Mouse (Mus musculus): ENCODE results near the gene Ppp4r3b. TPM values are rescaled to one million over a fixed set of nuclear protein-coding genes. Genes with fewer than 3 reads are reported as not detected.

Ppp4r3b gene
- polyA plus RNA-seq, 1 experiment from 2014 or later = 68.4 TPM

GRCm38 (mm10) chr11:29222310-29222709 lies 49.6 kb downstream of the Ppp4r3b start:
- no peak for ATAC-seq (ENCODE audit: low FRiP score)
- no peak overlapping the region for H3K4me3 ChIP-seq (replicated peaks; ENCODE audit: low read length)
- 93% methylated on average over 5 of the region's 5 CpGs for WGBS
- no peaks in the 10 kb centered on the region for H3K4me1 ChIP-seq (replicated peaks; ENCODE audit: control insufficient read depth, insufficient read depth, low read length)
- DNase-seq (ENCODE audit: low spot score) = no peak
- no peak overlapping the region for H3K9ac ChIP-seq
- no peak overlapping the region for H3K4me2 ChIP-seq (replicated peaks)
- peaks cover 87% of the 10 kb centered on the region for H3K36me3 ChIP-seq (replicated peaks; ENCODE audit: control insufficient read depth, insufficient read depth)
- no peaks in the 10 kb centered on the region for H3K27me3 ChIP-seq (ENCODE audit: control insufficient read depth, insufficient read depth, low read length)
- no peaks in the 10 kb centered on the region for H3K9me3 ChIP-seq (ENCODE audit: control insufficient read depth, low read length)
- H3K27ac ChIP-seq = no peak overlapping the region

- Histone ChIP-seq H3K4me2 (replicated peaks) (no peak overlapping the region), H3K9ac (no peak overlapping the region), H3K4me1 (replicated peaks; ENCODE audit: control insufficient read depth, insufficient read depth, low read length) (no peaks in the 10 kb centered on the region), H3K4me3 (replicated peaks; ENCODE audit: low read length) (no peak overlapping the region), H3K9me3 (ENCODE audit: control insufficient read depth, low read length) (no peaks in the 10 kb centered on the region), H3K36me3 (replicated peaks; ENCODE audit: control insufficient read depth, insufficient read depth) (peaks cover 94% of the 10 kb centered on the region), H3K27me3 (ENCODE audit: control insufficient read depth, insufficient read depth, low read length) (no peaks in the 10 kb centered on the region), H3K27ac (no peak overlapping the region)
- DNase-seq (ENCODE audit: low spot score) = no peak
- 95% methylated on average over 2 of the region's 2 CpGs for WGBS
- ATAC-seq (ENCODE audit: low FRiP score) = no peak
These were observed 52.1 kb downstream of the Ppp4r3b start for GRCm38 (mm10) chr11:29224754-29225153.

- Histone ChIP-seq H3K27me3 (ENCODE audit: control insufficient read depth, insufficient read depth, low read length) (no peaks in the 10 kb centered on the region), H3K4me2 (replicated peaks) (no peak overlapping the region), H3K9me3 (ENCODE audit: control insufficient read depth, low read length) (no peaks in the 10 kb centered on the region), H3K36me3 (replicated peaks; ENCODE audit: control insufficient read depth, insufficient read depth) (peaks cover 91% of the 10 kb centered on the region), H3K27ac (no peak overlapping the region), H3K4me3 (replicated peaks; ENCODE audit: low read length) (no peak overlapping the region), H3K9ac (no peak overlapping the region), H3K4me1 (replicated peaks; ENCODE audit: control insufficient read depth, insufficient read depth, low read length) (no peaks in the 10 kb centered on the region)
- DNase-seq (ENCODE audit: low spot score) (no peak), ATAC-seq (ENCODE audit: low FRiP score) (no peak)
- WGBS = 98% methylated on average over 2 of the region's 2 CpGs
These were observed 56.3 kb downstream of the Ppp4r3b start for GRCm38 (mm10) chr11:29228957-29229356.

- no peak overlapping the region for H3K9ac ChIP-seq
- H3K9me3 ChIP-seq (ENCODE audit: control insufficient read depth, low read length) = no peaks in the 10 kb centered on the region
- no peaks in the 10 kb centered on the region for H3K27me3 ChIP-seq (ENCODE audit: control insufficient read depth, insufficient read depth, low read length)
- H3K4me1 ChIP-seq (replicated peaks; ENCODE audit: control insufficient read depth, insufficient read depth, low read length) = no peaks in the 10 kb centered on the region
- H3K36me3 ChIP-seq (replicated peaks; ENCODE audit: control insufficient read depth, insufficient read depth) = peaks cover 50% of the 10 kb centered on the region
- H3K27ac ChIP-seq = no peak overlapping the region
- WGBS = 86% methylated on average over 1 of the region's 1 CpGs
- ATAC-seq (ENCODE audit: low FRiP score) (no peak), DNase-seq (ENCODE audit: low spot score) (no peak)
- no peak overlapping the region for H3K4me2 ChIP-seq (replicated peaks)
- H3K4me3 ChIP-seq (replicated peaks; ENCODE audit: low read length) = no peak overlapping the region
These were observed 60.9 kb downstream of the Ppp4r3b start for GRCm38 (mm10) chr11:29233569-29233968.

GRCm38 (mm10) chr11:29237364-29237763 lies 64.7 kb downstream of the Ppp4r3b start:
- DNase-seq (ENCODE audit: low spot score) = no peak
- Histone ChIP-seq H3K36me3 (replicated peaks; ENCODE audit: control insufficient read depth, insufficient read depth) (peaks cover 21% of the 10 kb centered on the region), H3K4me3 (replicated peaks; ENCODE audit: low read length) (no peak overlapping the region), H3K9ac (no peak overlapping the region), H3K27me3 (ENCODE audit: control insufficient read depth, insufficient read depth, low read length) (no peaks in the 10 kb centered on the region), H3K4me1 (replicated peaks; ENCODE audit: control insufficient read depth, insufficient read depth, low read length) (no peaks in the 10 kb centered on the region), H3K4me2 (replicated peaks) (no peak overlapping the region), H3K9me3 (ENCODE audit: control insufficient read depth, low read length) (no peaks in the 10 kb centered on the region), H3K27ac (no peak overlapping the region)
- ATAC-seq (ENCODE audit: low FRiP score) = no peak

GRCm38 (mm10) chr11:29238047-29238446 lies 65.4 kb downstream of the Ppp4r3b start:
- H3K27me3 ChIP-seq (ENCODE audit: control insufficient read depth, insufficient read depth, low read length) = no peaks in the 10 kb centered on the region
- H3K36me3 ChIP-seq (replicated peaks; ENCODE audit: control insufficient read depth, insufficient read depth) = peaks cover 21% of the 10 kb centered on the region
- H3K9ac ChIP-seq = no peak overlapping the region
- no peak for ATAC-seq (ENCODE audit: low FRiP score)
- no peaks in the 10 kb centered on the region for H3K9me3 ChIP-seq (ENCODE audit: control insufficient read depth, low read length)
- no peak overlapping the region for H3K4me2 ChIP-seq (replicated peaks)
- H3K4me3 ChIP-seq (replicated peaks; ENCODE audit: low read length) = no peak overlapping the region
- no peaks in the 10 kb centered on the region for H3K4me1 ChIP-seq (replicated peaks; ENCODE audit: control insufficient read depth, insufficient read depth, low read length)
- no peak overlapping the region for H3K27ac ChIP-seq
- no peak for DNase-seq (ENCODE audit: low spot score)

- H3K9me3 ChIP-seq (ENCODE audit: control insufficient read depth, low read length) = no peaks in the 10 kb centered on the region
- H3K4me3 ChIP-seq (replicated peaks; ENCODE audit: low read length) = no peak overlapping the region
- H3K36me3 ChIP-seq (replicated peaks; ENCODE audit: control insufficient read depth, insufficient read depth) = peaks cover 21% of the 10 kb centered on the region
- no peak overlapping the region for H3K4me2 ChIP-seq (replicated peaks)
- no peak overlapping the region for H3K9ac ChIP-seq
- no peaks in the 10 kb centered on the region for H3K4me1 ChIP-seq (replicated peaks; ENCODE audit: control insufficient read depth, insufficient read depth, low read length)
- no peak overlapping the region for H3K27ac ChIP-seq
- H3K27me3 ChIP-seq (ENCODE audit: control insufficient read depth, insufficient read depth, low read length) = no peaks in the 10 kb centered on the region
- DNase-seq (ENCODE audit: low spot score) (no peak), ATAC-seq (ENCODE audit: low FRiP score) (no peak)
- 91% methylated on average over 3 of the region's 3 CpGs for WGBS
These were observed 65.9 kb downstream of the Ppp4r3b start for GRCm38 (mm10) chr11:29238551-29238950.

- ATAC-seq (ENCODE audit: low FRiP score) = no peak
- H3K4me2 ChIP-seq (replicated peaks) = no peak overlapping the region
- WGBS = 100% methylated on average over 1 of the region's 1 CpGs
These were observed 66.7 kb downstream of the Ppp4r3b start for GRCm38 (mm10) chr11:29239353-29239752.

GRCm38 (mm10) chr11:29241961-29242360 lies 69.3 kb downstream of the Ppp4r3b start:
- no peaks in the 10 kb centered on the region for H3K9me3 ChIP-seq (ENCODE audit: control insufficient read depth, low read length)
- peaks cover 33% of the 10 kb centered on the region for H3K36me3 ChIP-seq (replicated peaks; ENCODE audit: control insufficient read depth, insufficient read depth)
- 66% methylated on average over 4 of the region's 4 CpGs for WGBS
- H3K27me3 ChIP-seq (ENCODE audit: control insufficient read depth, insufficient read depth, low read length) = no peaks in the 10 kb centered on the region
- H3K27ac ChIP-seq = no peak overlapping the region
- DNase-seq (ENCODE audit: low spot score) (no peak), ATAC-seq (ENCODE audit: low FRiP score) (no peak)
- H3K4me3 ChIP-seq (replicated peaks; ENCODE audit: low read length) = no peak overlapping the region
- H3K4me2 ChIP-seq (replicated peaks) = no peak overlapping the region
- H3K4me1 ChIP-seq (replicated peaks; ENCODE audit: control insufficient read depth, insufficient read depth, low read length) = peaks cover 16% of the 10 kb centered on the region
- H3K9ac ChIP-seq = no peak overlapping the region

More at GRCm38 (mm10) chr11:29239353-29239752, 66.7 kb downstream of the Ppp4r3b start:
- no peaks in the 10 kb centered on the region for H3K4me1 ChIP-seq (replicated peaks; ENCODE audit: control insufficient read depth, insufficient read depth, low read length)
- H3K27me3 ChIP-seq (ENCODE audit: control insufficient read depth, insufficient read depth, low read length) = no peaks in the 10 kb centered on the region
- no peaks in the 10 kb centered on the region for H3K9me3 ChIP-seq (ENCODE audit: control insufficient read depth, low read length)
- no peak for DNase-seq (ENCODE audit: low spot score)
- no peak overlapping the region for H3K9ac ChIP-seq
- H3K36me3 ChIP-seq (replicated peaks; ENCODE audit: control insufficient read depth, insufficient read depth) = peaks cover 25% of the 10 kb centered on the region
- H3K4me3 ChIP-seq (replicated peaks; ENCODE audit: low read length) = no peak overlapping the region
- no peak overlapping the region for H3K27ac ChIP-seq

- DNase-seq (ENCODE audit: low spot score) (no peak), ATAC-seq (ENCODE audit: low FRiP score) (no peak)
- Histone ChIP-seq H3K4me3 (replicated peaks; ENCODE audit: low read length) (peak overlapping the region; percentile 79), H3K4me1 (replicated peaks; ENCODE audit: control insufficient read depth, insufficient read depth, low read length) (peaks cover 16% of the 10 kb centered on the region), H3K9ac (peak overlapping the region; percentile 72), H3K27ac (no peak overlapping the region), H3K27me3 (ENCODE audit: control insufficient read depth, insufficient read depth, low read length) (no peaks in the 10 kb centered on the region), H3K9me3 (ENCODE audit: control insufficient read depth, low read length) (no peaks in the 10 kb centered on the region), H3K4me2 (replicated peaks) (peak overlapping the region; percentile 65), H3K36me3 (replicated peaks; ENCODE audit: control insufficient read depth, insufficient read depth) (peaks cover 33% of the 10 kb centered on the region)
- 63% methylated on average over 4 of the region's 4 CpGs for WGBS
These were observed 73.3 kb downstream of the Ppp4r3b start for GRCm38 (mm10) chr11:29245988-29246387.

All from hindbrain, embryonic 14.5 days (tissue).